Mouse (Mus musculus) neural tube, embryonic 11.5 days (tissue): ENCODE data around the gene Oit3. TPM values are rescaled to one million over a fixed set of nuclear protein-coding genes. Genes with fewer than 3 reads are reported as not detected.
"Not testable (repeated sequence)": the region's sequence is repeated elsewhere in the genome, so short reads cannot be mapped to it uniquely, and the experiment has no call there.

Source experiments
- ATAC-seq: fragments of 200-750 bp; cut with Nextera tagmentation; 2 replicates; pipeline ENCODE4 v1.8.0; 2017; ENCODE audit warnings: moderate number of reproducible peaks, mild to moderate bottlenecking, moderate TSS enrichment, moderate library complexity; ENCODE audit not compliant: insufficient read depth, low FRiP score, low TSS enrichment
- DNase-seq: peaks from one replicate; pipeline ENCODE4 v3.0.0-alpha.2; 2015; ENCODE audit warnings: low spot score
- H3K27ac ChIP-seq: fragments of 300-500 bp; sonication (generic); 2 replicates; pipeline ENCODE4 v1.5.1; 2014; ENCODE audit warnings: low read depth, mild to moderate bottlenecking, low read length
- H3K27me3 ChIP-seq: fragments of 300-500 bp; sonication (generic); 2 replicates; pipeline ENCODE4 v1.6.1; 2014; ENCODE audit warnings: mild to moderate bottlenecking, low read length, mixed read lengths; ENCODE audit not compliant: control insufficient read depth, insufficient read depth
- H3K36me3 ChIP-seq: fragments of 300-500 bp; sonication (generic); 2 replicates; pipeline ENCODE4 v1.6.1; 2014; ENCODE audit warnings: mild to moderate bottlenecking, low read length, moderate library complexity, mixed read lengths; ENCODE audit not compliant: control insufficient read depth, insufficient read depth
- H3K4me1 ChIP-seq: fragments of 300-500 bp; sonication (generic); 2 replicates; pipeline ENCODE4 v1.6.1; 2014; ENCODE audit warnings: low read length, mixed read lengths; ENCODE audit not compliant: control insufficient read depth, insufficient read depth
- H3K4me2 ChIP-seq: fragments of 300-500 bp; sonication (generic); 2 replicates; pipeline ENCODE4 v1.6.1; 2014; ENCODE audit warnings: low read depth, mild to moderate bottlenecking, moderate library complexity
- H3K4me3 ChIP-seq: fragments of 300-500 bp; sonication (generic); 2 replicates; pipeline ENCODE4 v1.5.1; 2014; ENCODE audit warnings: low read depth, low read length
- H3K9ac ChIP-seq: fragments of 300-500 bp; sonication (generic); 2 replicates; pipeline ENCODE4 v1.6.1; 2014; ENCODE audit warnings: mild to moderate bottlenecking, low read length
- H3K9me3 ChIP-seq: fragments of 300-500 bp; sonication (generic); 2 replicates; pipeline ENCODE4 v1.6.1; 2016; ENCODE audit warnings: low read length; ENCODE audit not compliant: control insufficient read depth
- WGBS: fragments of 180-500 bp; shearing (Covaris S2); extraction: QIAGEN DNeasy Blood & Tissue Kit; methylation state at CpG from one replicate; pipeline ENCODE4 v1.1.7; 2014; 5-methylcytosine and 5-hydroxymethylcytosine counted together
- polyA plus RNA-seq: library from polyadenylated mRNA; unstranded; fragments of >200 nt; fragmentation: Nextera tagmentation; extraction: Ambion mirVana; gene quantifications from 2 replicates; pipeline ENCODE4 v1.2.1, GENCODE M21; 2014

The Oit3 gene
- polyA plus RNA-seq, 1 experiment from 2014 or later: 0.21 TPM

GRCm38 (mm10) chr10:59391907-59392306 is 49.7 kb downstream of the Oit3 start:
- H3K27me3 ChIP-seq: no peaks in the 10 kb centered on the region
- ATAC-seq (no peak), DNase-seq (no peak)
- no peak overlapping the region for H3K9ac ChIP-seq
- no peak overlapping the region for H3K27ac ChIP-seq
- H3K9me3 ChIP-seq: no peaks in the 10 kb centered on the region
- H3K4me3 ChIP-seq: no peak overlapping the region
- WGBS: 61% methylated on average over 4 of the region's 4 CpGs
- H3K36me3 ChIP-seq: no peaks in the 10 kb centered on the region
- H3K4me1 ChIP-seq: no peaks in the 10 kb centered on the region
- H3K4me2 ChIP-seq: no peak overlapping the region

DNA sequence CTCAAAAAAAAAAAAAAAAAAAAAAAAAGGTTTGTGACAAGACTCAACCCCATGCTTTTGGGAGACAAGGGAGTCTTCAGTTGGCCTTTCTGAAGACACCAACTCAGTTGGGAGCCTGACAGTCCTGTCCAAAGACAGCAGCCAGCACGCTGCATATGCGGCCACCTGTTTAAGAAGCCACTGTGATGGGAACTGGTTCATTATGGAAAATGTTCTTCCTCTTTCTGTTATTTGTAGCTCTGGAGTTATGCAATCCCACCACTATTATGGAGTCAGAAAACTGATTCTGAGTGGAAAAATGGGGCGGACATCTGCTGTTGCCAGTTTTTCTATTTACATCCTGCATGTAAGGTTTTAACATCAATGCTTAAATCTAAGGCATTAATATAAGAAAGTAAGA is 51.9 kb downstream of the Oit3 start:
- no peaks in the 10 kb centered on the region for H3K27me3 ChIP-seq
- WGBS: 95% methylated on average over 3 of the region's 3 CpGs
- no peak overlapping the region for H3K27ac ChIP-seq
- H3K9me3 ChIP-seq: no peaks in the 10 kb centered on the region
- no peak overlapping the region for H3K4me2 ChIP-seq
- no peak overlapping the region for H3K4me3 ChIP-seq
- no peak for ATAC-seq
- DNase-seq: no peak
- H3K9ac ChIP-seq: no peak overlapping the region
- no peaks in the 10 kb centered on the region for H3K36me3 ChIP-seq
- no peaks in the 10 kb centered on the region for H3K4me1 ChIP-seq

DNA sequence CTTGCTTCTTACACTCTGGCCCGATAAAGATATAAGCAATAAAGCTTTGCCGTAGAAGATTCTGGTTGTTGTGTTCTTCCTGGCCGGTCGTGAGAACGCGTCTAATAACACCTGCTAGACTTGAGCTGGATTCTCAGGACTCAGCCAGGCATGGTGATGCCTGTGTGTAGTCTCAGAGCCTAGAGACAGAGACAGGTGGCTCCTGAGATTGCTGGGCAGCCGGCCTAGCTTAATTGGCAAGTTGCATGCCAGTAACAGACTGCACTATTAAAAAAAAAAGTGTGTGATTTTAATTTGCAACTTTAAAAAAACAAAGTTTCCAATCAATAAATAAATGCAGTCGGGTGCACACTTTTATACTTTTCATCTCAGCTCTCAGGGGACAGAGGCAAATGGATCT is 54.6 kb downstream of the Oit3 start:
- ATAC-seq (no peak), DNase-seq (no peak)
- Histone ChIP-seq H3K4me1 (no peaks in the 10 kb centered on the region), H3K36me3 (no peaks in the 10 kb centered on the region), H3K27ac (no peak overlapping the region), H3K4me3 (no peak overlapping the region), H3K9ac (no peak overlapping the region), H3K9me3 (no peaks in the 10 kb centered on the region), H3K4me2 (no peak overlapping the region), H3K27me3 (no peaks in the 10 kb centered on the region)
- 92% methylated on average over 7 of the region's 8 CpGs for WGBS

DNA sequence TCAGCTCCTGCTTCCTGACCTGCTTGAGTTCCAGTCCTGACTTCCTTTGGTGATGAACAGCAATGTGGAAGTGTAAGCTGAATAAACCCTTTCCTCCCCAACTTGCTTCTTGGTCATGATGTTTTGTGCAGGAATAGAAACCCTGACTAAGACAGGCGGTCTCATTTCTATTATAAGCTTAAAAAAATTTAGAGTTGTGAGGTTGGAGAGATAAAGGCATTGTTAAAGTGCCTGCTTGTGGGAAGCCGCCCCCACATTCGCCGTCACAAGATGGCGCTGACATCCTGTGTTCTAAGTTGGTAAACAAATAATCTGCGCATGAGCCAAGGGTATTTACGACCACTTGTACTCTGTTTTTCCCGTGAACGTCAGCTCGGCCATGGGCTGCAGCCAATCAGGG is 60.0 kb downstream of the Oit3 start:
- H3K27ac ChIP-seq, H3K9me3 ChIP-seq, H3K4me1 ChIP-seq, H3K36me3 ChIP-seq, DNase-seq, H3K4me2 ChIP-seq, H3K27me3 ChIP-seq, ATAC-seq, H3K9ac ChIP-seq, H3K4me3 ChIP-seq: not testable (repeated sequence)
- WGBS: 89% methylated on average over 5 of the region's 10 CpGs

DNA sequence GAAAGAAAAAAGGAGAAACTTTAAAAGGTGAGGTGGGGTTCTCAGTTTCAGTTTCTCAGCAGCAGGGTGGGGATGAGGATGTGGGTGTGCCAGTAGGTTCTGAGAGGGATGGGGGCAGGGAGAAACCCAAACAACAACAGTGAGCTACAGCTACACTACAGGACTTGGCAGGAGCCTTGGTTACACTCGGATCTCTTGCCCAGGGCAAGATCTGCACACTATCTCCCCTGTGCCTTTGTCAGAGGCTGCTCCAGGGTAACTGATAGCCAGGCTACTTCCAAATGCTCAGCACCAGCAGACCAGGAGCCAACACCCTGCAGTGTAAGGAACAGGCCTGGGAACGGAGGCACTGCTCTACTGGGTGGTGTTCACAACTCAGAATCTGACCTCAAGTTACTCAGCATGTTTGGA is 61.2 kb downstream of the Oit3 start:
- no peaks in the 10 kb centered on the region for H3K27me3 ChIP-seq
- no peak overlapping the region for H3K4me2 ChIP-seq
- no peak overlapping the region for H3K27ac ChIP-seq
- no peak overlapping the region for H3K9ac ChIP-seq
- no peak overlapping the region for H3K4me3 ChIP-seq
- ATAC-seq (no peak), DNase-seq (no peak)
- H3K4me1 ChIP-seq: no peaks in the 10 kb centered on the region
- WGBS: 82% methylated on average over 2 of the region's 2 CpGs
- H3K36me3 ChIP-seq: no peaks in the 10 kb centered on the region
- no peaks in the 10 kb centered on the region; the same call in 1 of the 2 replicates for H3K9me3 ChIP-seq

DNA sequence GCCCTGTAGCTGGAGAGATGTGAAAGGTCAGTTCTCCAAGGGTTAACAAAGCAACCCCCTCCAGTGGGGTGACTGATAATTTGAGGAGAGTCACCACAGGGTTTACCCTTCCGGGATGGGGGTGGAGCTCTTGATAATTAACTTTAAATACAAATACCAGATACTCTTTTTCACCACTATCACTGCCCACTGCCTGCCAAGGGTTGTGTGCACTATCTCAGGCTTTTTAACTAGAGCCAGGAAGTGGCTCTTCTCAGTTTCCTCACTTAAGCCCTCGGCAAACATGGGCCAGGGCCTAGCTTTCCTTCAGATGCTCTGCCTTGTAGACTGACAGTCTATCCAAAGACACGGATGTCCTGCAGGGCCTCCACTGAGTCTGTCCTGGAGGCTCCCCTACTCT is 61.7 kb downstream of the Oit3 start:
- no peak overlapping the region for H3K4me3 ChIP-seq
- ATAC-seq (no peak), DNase-seq (no peak)
- H3K9ac ChIP-seq: no peak overlapping the region
- H3K27me3 ChIP-seq: no peaks in the 10 kb centered on the region
- no peaks in the 10 kb centered on the region for H3K4me1 ChIP-seq
- no peak overlapping the region for H3K27ac ChIP-seq
- 63% methylated on average over 3 of the region's 3 CpGs for WGBS
- H3K4me2 ChIP-seq: no peak overlapping the region
- no peaks in the 10 kb centered on the region; the same call in 1 of the 2 replicates for H3K9me3 ChIP-seq
- no peaks in the 10 kb centered on the region for H3K36me3 ChIP-seq

DNA sequence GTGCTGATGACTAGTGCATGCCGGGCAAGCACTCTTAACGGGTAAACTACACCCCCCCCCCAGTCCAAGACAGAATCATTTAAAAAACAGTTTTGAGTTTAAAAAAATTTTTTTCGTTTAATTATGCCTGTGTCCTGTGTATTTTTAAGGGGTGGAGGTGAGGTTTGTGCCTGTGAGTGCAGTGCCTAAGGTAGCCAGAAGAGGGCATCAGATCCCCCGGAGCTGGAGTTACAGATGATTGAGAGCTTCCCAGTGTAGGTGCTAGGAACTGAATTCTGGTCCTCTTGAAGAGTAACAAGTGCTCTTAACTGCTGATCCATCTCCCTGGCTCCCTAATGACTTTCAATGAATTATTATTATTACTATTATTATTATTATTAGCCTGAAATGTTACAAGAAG is 62.9 kb downstream of the Oit3 start:
- Histone ChIP-seq H3K27ac (no peak overlapping the region), H3K4me2 (no peak overlapping the region), H3K4me1 (no peaks in the 10 kb centered on the region), H3K9me3 (no peaks in the 10 kb centered on the region; the same call in 1 of the 2 replicates), H3K36me3 (0 out of 2 replicates have a peak, but pooled peaks cover 4% of the 10 kb centered on the region), H3K9ac (no peak overlapping the region), H3K4me3 (no peak overlapping the region), H3K27me3 (no peaks in the 10 kb centered on the region)
- DNase-seq (no peak), ATAC-seq (no peak)
- WGBS: 92% methylated on average over 4 of the region's 4 CpGs

- Histone ChIP-seq H3K4me2 (no peak overlapping the region), H3K9ac (no peak overlapping the region), H3K9me3 (no peaks in the 10 kb centered on the region; the same call in 1 of the 2 replicates), H3K4me3 (no peak overlapping the region), H3K4me1 (no peaks in the 10 kb centered on the region), H3K36me3 (peaks cover 8% of the 10 kb centered on the region; the same call in 1 of the 2 replicates), H3K27ac (no peak overlapping the region), H3K27me3 (no peaks in the 10 kb centered on the region)
- DNase-seq (no peak), ATAC-seq (no peak)
- whole genome bisulfite sequencing: 96% methylated on average over 10 of the region's 10 CpGs
Measured at GRCm38 (mm10) chr10:59377906-59378305, 63.7 kb downstream of the Oit3 start.
